Mouse (Mus musculus) lung, embryonic 15.5 days (tissue): ENCODE measurements around the gene Sema4b. TPM values are rescaled to one million over a fixed set of nuclear protein-coding genes. Genes with fewer than 3 reads are reported as not detected.
A peak's percentile ranks its signal among the peaks of the same experiment; 100 is the strongest.

Experiments used
- ATAC-seq: fragments of 200-750 bp; cut with Nextera tagmentation; 2 replicates; pipeline ENCODE4 v1.8.0; 2017; ENCODE audit warnings: moderate number of reproducible peaks, borderline replicate concordance; ENCODE audit not compliant: low FRiP score, low TSS enrichment; ENCODE audit errors: extremely low read depth
- H3K27ac ChIP-seq: fragments of 300-500 bp; sonication (generic); 2 replicates; pipeline ENCODE4 v1.5.1; 2015; ENCODE audit warnings: moderate library complexity, mild to moderate bottlenecking, inconsistent platforms
- H3K27me3 ChIP-seq: fragments of 300-500 bp; sonication (generic); 2 replicates; pipeline ENCODE4 v1.6.1; 2015; ENCODE audit warnings: inconsistent platforms
- H3K36me3 ChIP-seq: fragments of 300-500 bp; sonication (generic); 2 replicates; pipeline ENCODE4 v1.6.1; 2015; ENCODE audit warnings: inconsistent platforms
- H3K4me1 ChIP-seq: fragments of 300-500 bp; sonication (generic); 2 replicates; pipeline ENCODE4 v1.6.1; 2015; ENCODE audit warnings: inconsistent platforms
- H3K4me2 ChIP-seq: fragments of 300-500 bp; sonication (generic); 2 replicates; pipeline ENCODE4 v1.6.1; 2015; ENCODE audit warnings: inconsistent platforms, mild to moderate bottlenecking, moderate library complexity
- H3K4me3 ChIP-seq: fragments of 300-500 bp; sonication (generic); 2 replicates; pipeline ENCODE4 v1.5.1; 2015; ENCODE audit warnings: mild to moderate bottlenecking, inconsistent platforms
- H3K9ac ChIP-seq: fragments of 300-500 bp; sonication (generic); 2 replicates; pipeline ENCODE4 v1.6.1; 2015; ENCODE audit warnings: inconsistent platforms
- H3K9me3 ChIP-seq: fragments of 300-500 bp; sonication (generic); 2 replicates; pipeline ENCODE4 v1.6.1; 2016; ENCODE audit warnings: inconsistent platforms
- WGBS: fragments of 180-500 bp; shearing (Covaris S2); methylation state at CpG from one replicate; pipeline ENCODE4 v1.1.7; 2015; 5-methylcytosine and 5-hydroxymethylcytosine counted together
- polyA plus RNA-seq: library from polyadenylated mRNA; unstranded; fragments of >200 nt; fragmentation: Nextera tagmentation; extraction: Ambion mirVana; gene quantifications from 2 replicates; pipeline ENCODE4 v1.2.1, GENCODE M21; 2015

Sema4b gene
- polyA plus RNA-seq, 1 experiment from 2014 or later, result 14.9 TPM

DNA sequence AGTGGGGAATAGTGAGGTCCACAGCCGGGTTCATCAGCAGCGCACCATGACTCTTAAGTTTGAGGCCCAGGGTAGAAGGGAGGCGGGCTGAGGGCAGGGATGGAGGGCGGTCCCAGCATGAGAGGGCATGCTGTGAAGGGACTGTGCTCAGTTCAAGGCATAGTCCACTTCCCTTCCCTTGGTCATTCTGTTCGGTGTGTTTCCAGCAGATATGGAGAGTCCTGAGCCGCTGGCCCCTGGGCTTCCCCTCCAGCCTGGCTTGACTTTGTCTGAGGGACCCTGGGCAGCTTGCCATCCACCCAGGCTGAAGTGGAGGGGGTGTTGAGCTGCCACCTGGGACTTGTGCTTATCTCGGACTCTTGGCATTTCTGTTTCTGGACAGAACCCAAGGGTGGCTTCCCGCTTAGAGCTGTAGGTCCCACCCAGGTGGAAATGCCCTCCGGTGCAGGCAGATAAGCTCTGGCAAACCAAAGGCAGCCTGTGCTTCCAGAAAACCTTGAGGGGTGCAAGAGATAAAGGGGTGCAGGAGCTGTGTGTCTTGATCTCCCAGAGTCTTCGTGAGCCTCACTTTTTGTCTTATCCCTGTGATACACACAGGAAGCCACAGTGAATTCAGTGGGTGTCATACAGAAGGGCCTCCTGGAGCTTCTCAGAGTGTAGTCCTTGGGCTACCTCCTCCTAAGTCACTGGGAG is 22.2 kb downstream of the Sema4b start:
- Histone ChIP-seq H3K9me3 (no peaks in the 10 kb centered on the region), H3K4me1 (peaks cover 46% of the 10 kb centered on the region), H3K9ac (no peak overlapping the region), H3K4me3 (no peak overlapping the region), H3K36me3 (0 out of 2 replicates have a peak, but pooled peaks cover under 1% of the 10 kb centered on the region), H3K27me3 (no peaks in the 10 kb centered on the region), H3K27ac (peak overlapping the region; percentile 90), H3K4me2 (peak overlapping the region; percentile 37)
- 45% methylated on average over 10 of the region's 10 CpGs for WGBS
- peak; percentile 68 for ATAC-seq

DNA sequence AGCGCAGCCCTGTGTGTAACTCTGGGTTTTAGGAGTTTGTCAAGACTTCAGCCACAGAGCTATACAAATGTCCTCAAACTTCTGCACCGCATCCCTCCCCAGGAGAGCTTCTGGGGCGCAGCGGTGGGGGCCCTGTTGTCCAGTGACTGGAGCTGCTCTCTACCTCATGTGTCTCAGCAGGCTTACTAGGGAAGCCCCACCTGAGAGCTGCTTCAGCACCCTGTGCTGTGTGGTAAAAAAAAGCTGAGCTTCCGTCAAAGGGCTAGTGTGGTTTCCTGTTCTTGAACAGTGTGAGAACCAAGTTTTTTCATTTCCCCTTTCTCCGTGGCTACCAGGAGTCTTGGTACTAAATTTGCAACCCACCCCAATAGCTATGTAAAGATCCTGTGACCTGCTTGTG is 23.0 kb downstream of the Sema4b start:
- no peak for ATAC-seq
- WGBS, result 65% methylated on average over 6 of the region's 6 CpGs
- Histone ChIP-seq H3K4me1 (peaks cover 46% of the 10 kb centered on the region), H3K4me2 (peak overlapping the region; percentile 21; the same call in 1 of the 2 replicates), H3K27me3 (no peaks in the 10 kb centered on the region), H3K4me3 (no peak overlapping the region), H3K27ac (peak overlapping the region; percentile 90), H3K36me3 (0 out of 2 replicates have a peak, but pooled peaks cover 4% of the 10 kb centered on the region), H3K9me3 (no peaks in the 10 kb centered on the region), H3K9ac (no peak overlapping the region)

- no peaks in the 10 kb centered on the region for H3K27me3 ChIP-seq
- H3K27ac ChIP-seq, result no peak overlapping the region
- H3K9me3 ChIP-seq, result no peaks in the 10 kb centered on the region
- H3K36me3 ChIP-seq, result 0 out of 2 replicates have a peak, but pooled peaks cover 8% of the 10 kb centered on the region
- WGBS, result 88% methylated on average over 4 of the region's 4 CpGs
- no peak for ATAC-seq
- H3K9ac ChIP-seq, result no peak overlapping the region
- no peak overlapping the region for H3K4me2 ChIP-seq
- no peak overlapping the region for H3K4me3 ChIP-seq
- peaks cover 45% of the 10 kb centered on the region for H3K4me1 ChIP-seq
These were observed 24.3 kb downstream of the Sema4b start for GRCm38 (mm10) chr7:80210982-80211381.

- Histone ChIP-seq H3K27ac (no peak overlapping the region), H3K27me3 (no peaks in the 10 kb centered on the region), H3K4me1 (peaks cover 18% of the 10 kb centered on the region), H3K9ac (no peak overlapping the region), H3K4me2 (no peak overlapping the region), H3K36me3 (peaks cover 31% of the 10 kb centered on the region; the same call in 1 of the 2 replicates), H3K9me3 (no peaks in the 10 kb centered on the region), H3K4me3 (no peak overlapping the region)
- 85% methylated on average over 7 of the region's 7 CpGs for WGBS
- ATAC-seq, result no peak
These were observed 27.0 kb downstream of the Sema4b start for GRCm38 (mm10) chr7:80213604-80214003.

DNA sequence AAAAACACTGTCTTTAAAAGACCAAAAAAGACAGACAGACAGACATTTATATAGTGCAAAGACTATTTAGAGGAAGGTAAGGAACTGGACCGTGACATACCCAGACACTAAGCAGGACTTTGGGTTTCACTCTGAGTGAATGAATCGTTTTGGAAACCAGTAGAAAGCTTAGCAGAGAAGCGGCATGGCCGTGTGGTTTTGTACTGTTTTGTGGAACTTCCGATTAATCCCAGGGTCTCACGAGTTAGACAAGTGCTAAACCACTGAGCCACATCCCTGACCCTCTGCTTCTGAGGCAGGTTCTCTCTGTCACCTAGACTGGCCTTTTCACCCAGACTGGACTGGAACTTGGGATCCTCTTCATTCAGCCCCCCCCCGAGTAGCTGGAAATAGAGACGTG is 27.8 kb downstream of the Sema4b start:
- no peak overlapping the region for H3K9ac ChIP-seq
- H3K36me3 ChIP-seq, result peaks cover 39% of the 10 kb centered on the region
- no peaks in the 10 kb centered on the region for H3K9me3 ChIP-seq
- H3K4me2 ChIP-seq, result no peak overlapping the region
- H3K4me3 ChIP-seq, result no peak overlapping the region
- no peak for ATAC-seq
- peaks cover 10% of the 10 kb centered on the region for H3K4me1 ChIP-seq
- no peaks in the 10 kb centered on the region for H3K27me3 ChIP-seq
- WGBS, result 77% methylated on average over 8 of the region's 8 CpGs
- H3K27ac ChIP-seq, result no peak overlapping the region

- Histone ChIP-seq H3K9ac (no peak overlapping the region), H3K36me3 (peaks cover 49% of the 10 kb centered on the region), H3K4me1 (0 out of 2 replicates have a peak, but pooled peaks cover 2% of the 10 kb centered on the region), H3K27ac (no peak overlapping the region), H3K9me3 (no peaks in the 10 kb centered on the region), H3K27me3 (no peaks in the 10 kb centered on the region), H3K4me2 (no peak overlapping the region), H3K4me3 (no peak overlapping the region)
- peak; percentile 77; the same call in 1 of the 2 replicates for ATAC-seq
- WGBS, result 21% methylated on average over 4 of the region's 4 CpGs
These were observed 28.8 kb downstream of the Sema4b start for GRCm38 (mm10) chr7:80215398-80215797.

DNA sequence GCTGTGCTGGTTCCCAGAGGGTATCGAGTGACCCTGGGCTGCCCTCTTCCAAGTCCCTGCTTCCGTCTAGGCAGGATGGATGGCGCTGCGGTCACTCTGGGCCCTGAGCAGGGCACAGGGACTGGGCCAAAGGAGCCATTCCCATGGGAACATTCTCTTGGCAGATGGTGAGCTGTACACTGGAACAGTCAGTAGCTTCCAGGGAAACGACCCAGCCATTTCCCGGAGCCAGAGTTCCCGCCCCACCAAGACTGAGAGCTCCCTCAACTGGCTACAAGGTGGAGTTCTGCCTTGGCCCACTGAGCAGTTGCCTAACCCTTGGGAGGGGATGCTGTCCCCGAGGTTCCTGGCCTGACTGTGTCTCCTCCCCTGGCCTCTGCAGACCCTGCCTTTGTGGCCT is 29.9 kb downstream of the Sema4b start:
- Histone ChIP-seq H3K4me1 (0 out of 2 replicates have a peak, but pooled peaks cover 2% of the 10 kb centered on the region), H3K27ac (no peak overlapping the region), H3K9ac (no peak overlapping the region), H3K4me2 (no peak overlapping the region), H3K27me3 (no peaks in the 10 kb centered on the region), H3K4me3 (no peak overlapping the region), H3K36me3 (peaks cover 60% of the 10 kb centered on the region), H3K9me3 (no peaks in the 10 kb centered on the region)
- 0 out of 2 replicates have a peak, but pooled peaks have one; percentile 38 for ATAC-seq
- 75% methylated on average over 8 of the region's 8 CpGs for WGBS

- Histone ChIP-seq H3K4me2 (no peak overlapping the region), H3K4me3 (no peak overlapping the region), H3K9ac (no peak overlapping the region), H3K9me3 (no peaks in the 10 kb centered on the region), H3K27ac (no peak overlapping the region), H3K4me1 (0 out of 2 replicates have a peak, but pooled peaks cover 2% of the 10 kb centered on the region), H3K27me3 (no peaks in the 10 kb centered on the region), H3K36me3 (peaks cover 64% of the 10 kb centered on the region)
- 87% methylated on average over 9 of the region's 9 CpGs for WGBS
- ATAC-seq, result no peak
These were observed 32.0 kb downstream of the Sema4b start for GRCm38 (mm10) chr7:80218666-80219065.

DNA sequence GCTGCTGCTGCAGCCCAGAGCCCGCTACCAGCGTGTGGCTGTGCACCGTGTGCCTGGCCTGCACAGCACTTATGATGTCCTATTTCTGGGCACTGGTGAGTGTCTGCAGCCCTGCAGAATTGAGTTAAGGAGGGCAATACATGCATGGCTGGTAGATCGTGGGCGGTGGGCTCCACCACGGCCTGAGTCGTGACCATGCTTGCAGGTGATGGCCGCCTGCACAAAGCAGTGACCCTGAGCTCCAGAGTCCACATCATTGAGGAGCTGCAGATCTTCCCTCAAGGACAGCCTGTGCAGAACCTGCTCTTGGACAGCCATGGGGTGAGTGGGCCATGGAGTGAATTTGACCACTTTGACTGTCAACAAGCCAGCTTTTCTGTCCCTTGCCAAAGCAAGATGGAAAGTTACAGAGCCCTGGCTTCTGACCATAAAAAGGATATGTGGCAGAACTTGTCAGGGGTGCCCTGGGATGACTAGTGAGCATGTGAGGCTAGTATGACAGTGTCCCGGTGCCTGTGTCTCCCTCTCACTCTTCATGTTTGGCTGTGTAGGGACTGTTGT is 33.7 kb downstream of the Sema4b start:
- H3K36me3 ChIP-seq, result peaks cover 75% of the 10 kb centered on the region
- H3K4me3 ChIP-seq, result no peak overlapping the region
- H3K4me2 ChIP-seq, result no peak overlapping the region
- no peak for ATAC-seq
- H3K4me1 ChIP-seq, result 0 out of 2 replicates have a peak, but pooled peaks cover under 1% of the 10 kb centered on the region
- 91% methylated on average over 9 of the region's 9 CpGs for WGBS
- no peaks in the 10 kb centered on the region for H3K27me3 ChIP-seq
- no peaks in the 10 kb centered on the region for H3K9me3 ChIP-seq
- H3K27ac ChIP-seq, result no peak overlapping the region
- no peak overlapping the region for H3K9ac ChIP-seq

GRCm38 (mm10) chr7:80221179-80221750 is 34.6 kb downstream of the Sema4b start:
- H3K27ac ChIP-seq, result no peak overlapping the region
- H3K4me1 ChIP-seq, result no peaks in the 10 kb centered on the region
- no peak for ATAC-seq
- H3K9ac ChIP-seq, result no peak overlapping the region
- peaks cover 72% of the 10 kb centered on the region for H3K36me3 ChIP-seq
- WGBS, result 85% methylated on average over 4 of the region's 4 CpGs
- H3K4me2 ChIP-seq, result no peak overlapping the region
- H3K4me3 ChIP-seq, result no peak overlapping the region
- no peaks in the 10 kb centered on the region for H3K27me3 ChIP-seq
- no peaks in the 10 kb centered on the region for H3K9me3 ChIP-seq

GRCm38 (mm10) chr7:80227065-80227464 is 40.4 kb downstream of the Sema4b start:
- Histone ChIP-seq H3K36me3 (peaks cover 38% of the 10 kb centered on the region; the same call in 1 of the 2 replicates), H3K27ac (no peak overlapping the region), H3K4me1 (peaks cover 11% of the 10 kb centered on the region; the same call in 1 of the 2 replicates), H3K4me2 (no peak overlapping the region), H3K27me3 (no peaks in the 10 kb centered on the region), H3K9ac (no peak overlapping the region), H3K4me3 (no peak overlapping the region), H3K9me3 (no peaks in the 10 kb centered on the region)
- WGBS, result 95% methylated on average over 4 of the region's 4 CpGs
- no peak for ATAC-seq

DNA sequence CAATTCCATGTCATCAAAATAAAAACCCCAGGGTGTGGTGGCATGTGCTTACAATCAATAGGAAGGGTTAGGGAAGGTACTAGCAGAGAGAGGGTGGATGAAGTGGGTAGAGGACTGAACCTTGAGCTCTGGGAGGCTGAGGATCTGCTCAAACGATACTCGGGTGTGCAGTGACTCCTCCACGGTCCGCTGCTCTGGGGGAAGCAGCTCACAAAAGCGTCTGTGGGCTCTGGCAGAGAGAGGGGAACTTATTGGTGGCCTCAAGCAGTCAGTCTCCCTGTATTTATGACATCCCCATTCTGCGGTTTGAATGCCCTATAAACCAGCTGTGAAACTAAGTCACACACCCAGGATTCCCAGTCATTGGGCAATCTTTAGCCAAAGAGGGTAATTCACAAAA is 43.6 kb downstream of the Sema4b start:
- peaks cover 19% of the 10 kb centered on the region; the same call in 1 of the 2 replicates for H3K36me3 ChIP-seq
- H3K27ac ChIP-seq, result no peak overlapping the region
- H3K4me1 ChIP-seq, result peaks cover 22% of the 10 kb centered on the region
- H3K4me2 ChIP-seq, result no peak overlapping the region
- no peaks in the 10 kb centered on the region for H3K27me3 ChIP-seq
- H3K9me3 ChIP-seq, result no peaks in the 10 kb centered on the region
- H3K9ac ChIP-seq, result no peak overlapping the region
- no peak overlapping the region for H3K4me3 ChIP-seq
- no peak for ATAC-seq
- WGBS, result 73% methylated on average over 6 of the region's 6 CpGs
